Mouse (Mus musculus): ENCODE data around the gene Tox3. TPM values are rescaled to one million over a fixed set of nuclear protein-coding genes. Genes with fewer than 3 reads are reported as not detected.

Gene Tox3
- polyA plus RNA-seq, 1 experiment from 2014 or later, result 56.6 TPM

GRCm38 (mm10) chr8:90301543-90301942 is 46.6 kb downstream of the Tox3 start:
- Histone ChIP-seq H3K4me1 (ENCODE audit: control insufficient read depth, insufficient read depth, low read length) (peaks cover 52% of the 10 kb centered on the region), H3K4me2 (0 out of 2 replicates have a peak overlapping the region, but pooled peaks have one; percentile 12), H3K27ac (ENCODE audit: low read depth, low read length) (peak overlapping the region; percentile 49), H3K27me3 (ENCODE audit: control insufficient read depth, insufficient read depth, low read length) (no peaks in the 10 kb centered on the region), H3K9ac (ENCODE audit: low read length) (no peak overlapping the region; the same call in 1 of the 2 replicates), H3K36me3 (ENCODE audit: control insufficient read depth, insufficient read depth, low read length) (peaks cover 4% of the 10 kb centered on the region; the same call in 1 of the 2 replicates), H3K4me3 (ENCODE audit: low read depth, low read length) (no peak overlapping the region), H3K9me3 (ENCODE audit: control insufficient read depth, low read length) (no peaks in the 10 kb centered on the region)
- DNase-seq (ENCODE audit: low spot score, missing footprints) (no peak), ATAC-seq (ENCODE audit: low FRiP score) (no peak)
- 20% methylated on average over 5 of the region's 5 CpGs for WGBS

DNA sequence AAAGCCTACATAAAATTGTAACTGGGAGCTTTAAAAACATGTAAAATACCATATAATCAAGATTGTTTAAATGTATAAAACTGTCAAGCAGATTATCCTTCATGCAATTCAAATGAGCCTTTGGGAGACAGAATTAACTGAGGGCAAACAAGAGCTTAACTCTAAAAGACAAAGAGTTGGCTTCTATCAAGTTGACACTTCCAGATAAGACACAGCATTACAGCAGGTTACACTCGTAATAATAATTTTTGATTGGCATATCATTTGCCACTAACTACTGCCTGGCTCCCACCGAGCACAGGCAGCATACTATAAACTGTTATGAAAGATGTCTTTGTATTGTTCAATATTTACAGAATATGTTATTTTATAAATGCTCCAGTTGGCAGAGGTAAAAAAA is 47.2 kb downstream of the Tox3 start:
- Histone ChIP-seq H3K27ac (ENCODE audit: low read depth, low read length) (no peak overlapping the region), H3K4me1 (ENCODE audit: control insufficient read depth, insufficient read depth, low read length) (peaks cover 52% of the 10 kb centered on the region), H3K4me2 (no peak overlapping the region), H3K9ac (ENCODE audit: low read length) (no peak overlapping the region), H3K36me3 (ENCODE audit: control insufficient read depth, insufficient read depth, low read length) (0 out of 2 replicates have a peak, but pooled peaks cover 3% of the 10 kb centered on the region), H3K4me3 (ENCODE audit: low read depth, low read length) (no peak overlapping the region), H3K9me3 (ENCODE audit: control insufficient read depth, low read length) (no peaks in the 10 kb centered on the region), H3K27me3 (ENCODE audit: control insufficient read depth, insufficient read depth, low read length) (no peaks in the 10 kb centered on the region)
- WGBS, result 45% methylated on average over 2 of the region's 2 CpGs
- ATAC-seq (ENCODE audit: low FRiP score), result no peak
- no peak for DNase-seq (ENCODE audit: low spot score, missing footprints)

- WGBS, result 90% methylated on average over 3 of the region's 3 CpGs
- H3K4me2 ChIP-seq, result no peak overlapping the region
- no peaks in the 10 kb centered on the region for H3K9me3 ChIP-seq (ENCODE audit: control insufficient read depth, low read length)
- H3K4me3 ChIP-seq (ENCODE audit: low read depth, low read length), result no peak overlapping the region
- no peak overlapping the region for H3K27ac ChIP-seq (ENCODE audit: low read depth, low read length)
- no peak for ATAC-seq (ENCODE audit: low FRiP score)
- no peak for DNase-seq (ENCODE audit: low spot score, missing footprints)
- H3K36me3 ChIP-seq (ENCODE audit: control insufficient read depth, insufficient read depth, low read length), result 0 out of 2 replicates have a peak, but pooled peaks cover 4% of the 10 kb centered on the region
- no peaks in the 10 kb centered on the region for H3K27me3 ChIP-seq (ENCODE audit: control insufficient read depth, insufficient read depth, low read length)
- peaks cover 8% of the 10 kb centered on the region; the same call in 1 of the 2 replicates for H3K4me1 ChIP-seq (ENCODE audit: control insufficient read depth, insufficient read depth, low read length)
- no peak overlapping the region for H3K9ac ChIP-seq (ENCODE audit: low read length)
These were observed 54.1 kb downstream of the Tox3 start for GRCm38 (mm10) chr8:90294061-90294460.

DNA sequence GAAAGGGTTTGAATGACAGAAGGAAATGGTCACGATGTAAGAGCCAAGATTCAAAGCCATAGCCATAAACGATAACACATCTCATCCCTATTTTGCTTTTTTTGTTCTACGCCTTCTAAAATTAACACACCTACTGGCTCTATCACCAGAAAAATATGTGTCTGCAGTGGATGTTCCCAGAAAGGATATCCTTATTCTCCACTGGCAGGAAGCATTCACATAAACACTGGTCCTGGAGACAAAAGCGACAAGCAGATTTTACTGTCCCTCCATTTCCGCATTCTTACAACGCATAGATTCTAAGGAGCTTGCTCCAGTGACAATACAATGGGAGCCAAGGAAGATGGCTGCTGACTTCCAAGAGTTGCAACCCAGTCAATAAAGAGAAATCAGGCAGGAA is 57.3 kb downstream of the Tox3 start:
- H3K36me3 ChIP-seq (ENCODE audit: control insufficient read depth, insufficient read depth, low read length), result no peaks in the 10 kb centered on the region
- no peak overlapping the region for H3K27ac ChIP-seq (ENCODE audit: low read depth, low read length)
- no peak for DNase-seq (ENCODE audit: low spot score, missing footprints)
- no peaks in the 10 kb centered on the region for H3K27me3 ChIP-seq (ENCODE audit: control insufficient read depth, insufficient read depth, low read length)
- H3K9me3 ChIP-seq (ENCODE audit: control insufficient read depth, low read length), result no peaks in the 10 kb centered on the region
- H3K9ac ChIP-seq (ENCODE audit: low read length), result no peak overlapping the region
- no peak for ATAC-seq (ENCODE audit: low FRiP score)
- 92% methylated on average over 6 of the region's 6 CpGs for whole genome bisulfite sequencing
- no peaks in the 10 kb centered on the region for H3K4me1 ChIP-seq (ENCODE audit: control insufficient read depth, insufficient read depth, low read length)
- H3K4me2 ChIP-seq, result no peak overlapping the region
- no peak overlapping the region for H3K4me3 ChIP-seq (ENCODE audit: low read depth, low read length)

GRCm38 (mm10) chr8:90276722-90277121 is 71.4 kb downstream of the Tox3 start:
- Histone ChIP-seq H3K36me3 (ENCODE audit: control insufficient read depth, insufficient read depth, low read length) (no peaks in the 10 kb centered on the region), H3K4me2 (no peak overlapping the region), H3K9ac (ENCODE audit: low read length) (no peak overlapping the region), H3K9me3 (ENCODE audit: control insufficient read depth, low read length) (no peaks in the 10 kb centered on the region), H3K4me3 (ENCODE audit: low read depth, low read length) (no peak overlapping the region), H3K27ac (ENCODE audit: low read depth, low read length) (no peak overlapping the region), H3K27me3 (ENCODE audit: control insufficient read depth, insufficient read depth, low read length) (no peaks in the 10 kb centered on the region), H3K4me1 (ENCODE audit: control insufficient read depth, insufficient read depth, low read length) (peaks cover 13% of the 10 kb centered on the region)
- 82% methylated on average over 9 of the region's 9 CpGs for WGBS
- ATAC-seq (ENCODE audit: low FRiP score) (no peak), DNase-seq (ENCODE audit: low spot score, missing footprints) (no peak)

DNA sequence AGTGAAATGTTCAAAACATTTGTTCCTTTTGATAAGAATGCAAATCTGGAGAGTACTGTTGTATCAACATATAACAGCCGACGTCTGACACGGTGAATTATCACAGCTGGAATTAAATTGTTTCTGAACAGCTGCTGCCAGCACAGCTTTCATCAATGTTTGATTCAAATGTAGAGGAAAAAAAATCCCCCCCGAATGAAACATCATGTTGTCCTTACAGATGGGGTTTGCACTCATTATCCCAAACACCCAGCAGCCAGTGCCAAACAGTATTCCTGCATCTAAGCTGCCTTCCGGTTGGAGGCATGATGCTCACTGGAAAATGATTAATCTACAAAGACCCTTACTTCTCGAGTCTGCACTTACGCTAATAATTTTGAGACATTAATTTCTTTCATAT is 75.0 kb downstream of the Tox3 start:
- no peak for ATAC-seq (ENCODE audit: low FRiP score)
- WGBS, result 60% methylated on average over 7 of the region's 7 CpGs
- H3K9me3 ChIP-seq (ENCODE audit: control insufficient read depth, low read length), result no peaks in the 10 kb centered on the region
- no peak overlapping the region for H3K4me2 ChIP-seq
- no peak for DNase-seq (ENCODE audit: low spot score, missing footprints)
- peak overlapping the region; percentile 30; the same call in 1 of the 2 replicates for H3K27ac ChIP-seq (ENCODE audit: low read depth, low read length)
- no peaks in the 10 kb centered on the region for H3K27me3 ChIP-seq (ENCODE audit: control insufficient read depth, insufficient read depth, low read length)
- peaks cover 17% of the 10 kb centered on the region for H3K4me1 ChIP-seq (ENCODE audit: control insufficient read depth, insufficient read depth, low read length)
- peaks cover 4% of the 10 kb centered on the region; the same call in 1 of the 2 replicates for H3K36me3 ChIP-seq (ENCODE audit: control insufficient read depth, insufficient read depth, low read length)
- no peak overlapping the region for H3K9ac ChIP-seq (ENCODE audit: low read length)
- H3K4me3 ChIP-seq (ENCODE audit: low read depth, low read length), result no peak overlapping the region

DNA sequence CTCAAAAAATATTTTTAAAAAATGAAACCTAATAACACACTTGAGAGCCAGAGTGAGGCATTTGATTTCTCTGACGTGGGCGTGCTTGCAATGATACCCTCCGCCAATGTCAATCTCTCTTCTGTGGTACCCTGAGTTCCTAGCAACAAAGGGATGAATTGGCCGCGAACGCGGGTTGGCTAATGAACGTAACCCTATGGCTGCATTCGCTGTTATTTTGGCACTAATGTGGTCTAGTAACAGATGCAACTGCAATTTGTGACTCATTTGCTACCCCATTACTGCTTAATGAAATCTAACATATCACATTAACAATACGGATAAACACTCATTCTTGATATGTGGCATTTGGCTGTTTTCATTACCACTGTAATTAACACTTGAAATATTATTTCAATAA is 76.2 kb downstream of the Tox3 start:
- no peak overlapping the region for H3K4me2 ChIP-seq
- no peak overlapping the region for H3K27ac ChIP-seq (ENCODE audit: low read depth, low read length)
- H3K9me3 ChIP-seq (ENCODE audit: control insufficient read depth, low read length), result no peaks in the 10 kb centered on the region
- ATAC-seq (ENCODE audit: low FRiP score) (no peak), DNase-seq (ENCODE audit: low spot score, missing footprints) (no peak)
- H3K36me3 ChIP-seq (ENCODE audit: control insufficient read depth, insufficient read depth, low read length), result peaks cover 4% of the 10 kb centered on the region; the same call in 1 of the 2 replicates
- no peaks in the 10 kb centered on the region for H3K27me3 ChIP-seq (ENCODE audit: control insufficient read depth, insufficient read depth, low read length)
- no peak overlapping the region for H3K9ac ChIP-seq (ENCODE audit: low read length)
- WGBS, result 88% methylated on average over 10 of the region's 10 CpGs
- peaks cover 17% of the 10 kb centered on the region for H3K4me1 ChIP-seq (ENCODE audit: control insufficient read depth, insufficient read depth, low read length)
- H3K4me3 ChIP-seq (ENCODE audit: low read depth, low read length), result no peak overlapping the region

DNA sequence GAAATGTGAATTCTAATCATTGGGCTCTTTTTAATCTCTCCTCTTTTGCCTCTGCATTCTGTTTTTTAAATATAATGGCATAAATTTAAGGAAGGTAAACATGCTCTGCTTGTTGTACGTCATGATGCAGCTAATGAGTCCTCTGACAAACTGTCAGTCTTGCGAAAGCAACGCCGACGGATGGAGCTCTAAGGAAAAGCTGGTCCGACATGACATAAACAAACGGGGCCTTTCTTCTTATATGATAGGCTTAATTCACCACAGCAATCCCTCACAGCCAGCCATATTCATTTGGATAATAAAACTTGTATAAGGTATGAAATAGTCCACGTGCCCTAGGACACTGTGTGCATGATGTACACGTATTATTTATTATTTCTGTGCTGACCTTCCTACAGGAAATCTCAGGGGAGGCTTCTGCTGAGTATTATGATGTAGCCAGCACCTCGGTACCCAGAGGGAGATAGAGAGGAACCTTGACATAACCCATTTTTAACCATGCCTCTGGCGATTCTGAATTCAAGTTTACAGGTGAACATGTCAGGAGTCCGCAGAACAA is 80.4 kb downstream of the Tox3 start:
- Histone ChIP-seq H3K4me2 (no peak overlapping the region), H3K4me1 (ENCODE audit: control insufficient read depth, insufficient read depth, low read length) (peaks cover 6% of the 10 kb centered on the region; the same call in 1 of the 2 replicates), H3K27ac (ENCODE audit: low read depth, low read length) (peak overlapping the region; percentile 57; the same call in 1 of the 2 replicates), H3K9me3 (ENCODE audit: control insufficient read depth, low read length) (no peaks in the 10 kb centered on the region), H3K36me3 (ENCODE audit: control insufficient read depth, insufficient read depth, low read length) (peaks cover 4% of the 10 kb centered on the region; the same call in 1 of the 2 replicates), H3K4me3 (ENCODE audit: low read depth, low read length) (no peak overlapping the region), H3K9ac (ENCODE audit: low read length) (no peak overlapping the region), H3K27me3 (ENCODE audit: control insufficient read depth, insufficient read depth, low read length) (no peaks in the 10 kb centered on the region)
- WGBS, result 65% methylated on average over 12 of the region's 12 CpGs
- DNase-seq (ENCODE audit: low spot score, missing footprints) (no peak), ATAC-seq (ENCODE audit: low FRiP score) (no peak)

DNA sequence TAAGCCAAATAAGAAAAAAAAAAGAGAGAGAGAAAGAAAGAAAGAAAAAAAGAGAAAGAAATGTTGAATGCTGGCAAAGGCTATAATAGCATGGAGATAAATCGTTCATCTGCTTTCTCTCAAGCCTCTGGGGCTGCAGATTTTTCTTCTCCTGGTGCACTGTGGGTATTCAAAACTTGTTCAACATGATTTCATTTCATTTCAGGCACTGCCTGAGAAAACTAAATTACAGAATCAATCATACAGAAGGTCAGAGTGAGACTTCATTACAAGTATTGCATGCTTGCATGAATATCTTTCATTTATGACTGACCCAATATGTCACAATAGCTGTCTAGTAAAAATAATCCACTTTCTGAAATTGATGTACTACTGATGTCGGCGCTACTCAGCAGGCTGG is 81.2 kb downstream of the Tox3 start:
- no peak overlapping the region for H3K27ac ChIP-seq (ENCODE audit: low read depth, low read length)
- no peak overlapping the region for H3K4me3 ChIP-seq (ENCODE audit: low read depth, low read length)
- ATAC-seq (ENCODE audit: low FRiP score) (no peak), DNase-seq (ENCODE audit: low spot score, missing footprints) (no peak)
- peaks cover 6% of the 10 kb centered on the region; the same call in 1 of the 2 replicates for H3K4me1 ChIP-seq (ENCODE audit: control insufficient read depth, insufficient read depth, low read length)
- H3K9me3 ChIP-seq (ENCODE audit: control insufficient read depth, low read length), result no peaks in the 10 kb centered on the region
- 81% methylated on average over 3 of the region's 3 CpGs for WGBS
- H3K9ac ChIP-seq (ENCODE audit: low read length), result no peak overlapping the region
- H3K27me3 ChIP-seq (ENCODE audit: control insufficient read depth, insufficient read depth, low read length), result no peaks in the 10 kb centered on the region
- H3K36me3 ChIP-seq (ENCODE audit: control insufficient read depth, insufficient read depth, low read length), result peaks cover 4% of the 10 kb centered on the region; the same call in 1 of the 2 replicates
- no peak overlapping the region for H3K4me2 ChIP-seq
